7 mouse cellular contexts compared by ENCODE assay signal in the genomic region with DNA sequence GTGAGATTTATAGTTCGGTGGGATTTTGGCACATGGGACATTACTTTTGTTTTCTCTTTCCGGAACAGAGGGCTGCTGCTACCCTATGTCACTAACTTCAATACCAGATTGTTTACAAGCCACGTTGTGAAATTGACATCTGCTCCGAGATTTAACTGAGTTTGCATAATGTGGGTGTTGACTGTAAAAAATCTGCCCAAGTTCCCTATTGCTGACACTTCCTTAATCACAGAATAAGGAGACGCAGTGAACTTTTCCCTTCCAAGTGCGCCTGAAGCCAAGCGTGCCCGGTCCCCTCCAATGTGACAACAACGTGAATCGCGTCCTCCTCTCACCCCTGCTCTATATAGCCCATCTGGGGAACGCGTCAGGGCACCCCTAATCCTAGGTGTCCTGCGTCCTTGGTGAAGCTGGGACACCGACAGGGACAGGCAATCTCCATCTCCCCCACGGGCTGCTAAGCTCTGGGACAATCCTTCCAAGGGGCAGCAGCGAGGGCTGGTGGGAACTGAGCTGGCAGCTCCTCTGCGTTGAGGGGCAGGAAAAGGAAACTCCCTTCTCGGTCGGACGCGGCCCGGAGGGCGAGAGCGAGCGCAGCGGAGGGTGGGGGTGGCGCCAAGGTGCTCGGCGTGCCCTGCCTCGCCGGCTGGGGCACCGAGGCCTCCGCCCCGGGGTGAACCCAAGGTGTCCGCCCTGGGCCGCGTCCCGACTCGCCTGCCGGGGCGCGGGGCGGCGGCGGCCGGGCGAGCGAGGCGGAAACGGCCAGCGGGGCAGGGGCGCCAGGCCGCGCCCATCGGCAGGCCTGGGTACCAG. TPM values are rescaled to one million over a fixed set of nuclear protein-coding genes. Genes with fewer than 3 reads are reported as not detected.
A peak's percentile ranks its signal among the peaks of the same experiment; 100 is the strongest.
DNase-seq lines count a peak whose midpoint lies in the region.

No protein-coding gene starts in this region.

- DNase-seq in adrenal gland, adult 8-10 months, result peak; percentile 54
- DNase-seq in embryo, embryonic 9.5 days (ENCODE audit: extremely low spot score), result peak; percentile 73
- DNase-seq in heart, adult 11 months, result peak; percentile 98
- DNase-seq in kidney, adult 11 months, result peak; percentile 60
- peak; percentile 66 for DNase-seq in left cerebral cortex, postnatal 4 days
- DNase-seq in midbrain, embryonic 10.5 days (ENCODE audit: low spot score), result peak; percentile 72
- peak; percentile 56 for DNase-seq in right cerebral cortex, postnatal 25 days

- no peaks in the 10 kb centered on the region for H3K27me3 ChIP-seq in midbrain, embryonic 10.5 days (ENCODE audit: low read depth, poor library complexity, severe bottlenecking)

- H3K9me3 ChIP-seq in midbrain, embryonic 10.5 days (replicated peaks), result no peaks in the 10 kb centered on the region

- WGBS in midbrain, embryonic 10.5 days, result 1% methylated on average over 51 of the region's 56 CpGs

- H3K4me3 ChIP-seq in midbrain, embryonic 10.5 days, result peak overlapping the region; percentile 86

- H3K36me3 ChIP-seq in midbrain, embryonic 10.5 days, result no peaks in the 10 kb centered on the region

- intact Hi-C loops in left cerebral cortex, postnatal 4 days (cut with DNase I), result loop anchor here (10.0 kb wide), 1 partner anchor 406 kb away; no protein-coding TSS in a partner anchor

- peak overlapping the region; percentile 96 for H3K27ac ChIP-seq in midbrain, embryonic 10.5 days (replicated peaks)

- H3K4me1 ChIP-seq in midbrain, embryonic 10.5 days, result peaks cover 40% of the 10 kb centered on the region

RNA-seq across cellular contexts. Expression of gene Sh3glb1, which starts 0.8 kb away (rescaled TPM):
- total RNA-seq in adrenal gland, adult 8-10 months (2022), result 100 to 1,000 TPM in 3 of 4 experiments, 10 to 100 TPM in 1; 82.1 to 133 (median 115) TPM
- total RNA-seq in left cerebral cortex, postnatal 4 days (2021), result 100 to 1,000 TPM; 179 to 208 TPM
- 65.2 and 71.0 TPM in 2 replicates for polyA plus RNA-seq in midbrain, embryonic 10.5 days (2016; fragmentation: Nextera tagmentation; extraction: Ambion mirVana)

RNA-seq across cellular contexts. Expression of gene Clca3a1, which starts 41.5 kb away (rescaled TPM):
- total RNA-seq in adrenal gland, adult 8-10 months (2022), result 1 to 10 TPM in 3 of 4 experiments, under 1 TPM in 1; 0.89 to 3.4 (median 2.2) TPM
- 1 to 10 TPM in 1 of 2 experiments, under 1 TPM in 1; 0.62 to 1.0 TPM for total RNA-seq in left cerebral cortex, postnatal 4 days (2021)
- polyA plus RNA-seq in midbrain, embryonic 10.5 days (2016; fragmentation: Nextera tagmentation; extraction: Ambion mirVana), result not detected in 2 replicates

Comparison
In these comparisons a context has a peak if more than half of its experiments do, and no peak if none do; other contexts are left out.
1. Peak in every context shown above with its lines: DNase-seq, H3K4me3 ChIP-seq and H3K27ac ChIP-seq.